Mouse (Mus musculus) liver, embryonic 11.5 days (tissue): ENCODE measurements around the gene Adamts16. TPM values are rescaled to one million over a fixed set of nuclear protein-coding genes. Genes with fewer than 3 reads are reported as not detected.

Experiments
- ATAC-seq: fragments of 200-750 bp; cut with Nextera tagmentation; replicated peaks from 2 replicates; pipeline ENCODE4 v1.8.0; 2017; ENCODE audit warnings: moderate number of reproducible peaks, mild to moderate bottlenecking, moderate TSS enrichment, moderate library complexity; ENCODE audit not compliant: low FRiP score
- DNase-seq: peaks from one replicate; pipeline ENCODE4 v3.0.0-alpha.2; 2017; ENCODE audit warnings: low spot score
- H3K27ac ChIP-seq: fragments of 300-500 bp; sonication (generic); 2 replicates; pipeline ENCODE4 v1.5.1; 2014; ENCODE audit warnings: mild to moderate bottlenecking, low read depth, low read length, control low read depth
- H3K27me3 ChIP-seq: fragments of 300-500 bp; sonication (generic); replicated peaks from 2 replicates; pipeline ENCODE4 v1.6.1; 2014; ENCODE audit warnings: low read length, mixed read lengths; ENCODE audit not compliant: control insufficient read depth, insufficient read depth
- H3K36me3 ChIP-seq: fragments of 300-500 bp; sonication (generic); 2 replicates; pipeline ENCODE4 v1.6.1; 2014; ENCODE audit warnings: mild to moderate bottlenecking, low read length, moderate library complexity, mixed read lengths; ENCODE audit not compliant: control insufficient read depth, insufficient read depth
- H3K4me1 ChIP-seq: fragments of 300-500 bp; sonication (generic); replicated peaks from 2 replicates; pipeline ENCODE4 v1.6.1; 2014; ENCODE audit warnings: low read length, mixed read lengths; ENCODE audit not compliant: control insufficient read depth, insufficient read depth
- H3K4me2 ChIP-seq: fragments of 300-500 bp; sonication (generic); 2 replicates; pipeline ENCODE4 v1.6.1; 2014; ENCODE audit warnings: mild to moderate bottlenecking, control low read depth, moderate library complexity
- H3K4me3 ChIP-seq: fragments of 300-500 bp; sonication (generic); 2 replicates; pipeline ENCODE4 v1.5.1; 2014; ENCODE audit warnings: low read depth, low read length, control low read depth
- H3K9ac ChIP-seq: fragments of 300-500 bp; sonication (generic); 2 replicates; pipeline ENCODE4 v1.6.1; 2014; ENCODE audit warnings: low read depth, low read length, control low read depth
- H3K9me3 ChIP-seq: fragments of 300-500 bp; sonication (generic); 2 replicates; pipeline ENCODE4 v1.6.1; 2016; ENCODE audit warnings: low read length, inconsistent platforms, mixed read lengths; ENCODE audit not compliant: control insufficient read depth
- WGBS: fragments of 180-500 bp; shearing (Covaris S2); extraction: QIAGEN DNeasy Blood & Tissue Kit; methylation state at CpG from one replicate; pipeline ENCODE4 v1.1.7; 2014; 5-methylcytosine and 5-hydroxymethylcytosine counted together
- polyA plus RNA-seq: library from polyadenylated mRNA; unstranded; fragments of >200 nt; fragmentation: Nextera tagmentation; extraction: Ambion mirVana; gene quantifications from 2 replicates; pipeline ENCODE4 v1.2.1, GENCODE M21; 2014

Adamts16 gene
- polyA plus RNA-seq, 1 experiment from 2014 or later: 0.19 TPM

- Histone ChIP-seq H3K9ac (no peak overlapping the region), H3K27ac (no peak overlapping the region), H3K27me3 (no peaks in the 10 kb centered on the region), H3K36me3 (no peaks in the 10 kb centered on the region), H3K4me3 (no peak overlapping the region), H3K9me3 (no peaks in the 10 kb centered on the region), H3K4me1 (no peaks in the 10 kb centered on the region), H3K4me2 (no peak overlapping the region)
- 85% methylated on average over 6 of the region's 6 CpGs for WGBS
- ATAC-seq: no peak
- no peak for DNase-seq
These were observed 76.9 kb downstream of the Adamts16 start for GRCm38 (mm10) chr13:70764682-70765081.

GRCm38 (mm10) chr13:70762586-70762985 is 79.0 kb downstream of the Adamts16 start:
- Histone ChIP-seq H3K4me1 (no peaks in the 10 kb centered on the region), H3K9me3 (no peaks in the 10 kb centered on the region), H3K4me3 (no peak overlapping the region), H3K27ac (no peak overlapping the region), H3K9ac (no peak overlapping the region), H3K27me3 (no peaks in the 10 kb centered on the region), H3K36me3 (no peaks in the 10 kb centered on the region), H3K4me2 (no peak overlapping the region)
- no peak for ATAC-seq
- 85% methylated on average over 2 of the region's 2 CpGs for WGBS
- no peak for DNase-seq

- Histone ChIP-seq H3K4me2 (no peak overlapping the region), H3K36me3 (no peaks in the 10 kb centered on the region), H3K9ac (no peak overlapping the region), H3K4me3 (no peak overlapping the region), H3K9me3 (no peaks in the 10 kb centered on the region), H3K27me3 (no peaks in the 10 kb centered on the region), H3K4me1 (no peaks in the 10 kb centered on the region), H3K27ac (no peak overlapping the region)
- WGBS: 68% methylated on average over 2 of the region's 2 CpGs
- DNase-seq (no peak), ATAC-seq (no peak)
These were observed 80.3 kb downstream of the Adamts16 start for GRCm38 (mm10) chr13:70761312-70761711.

GRCm38 (mm10) chr13:70760186-70760585 is 81.4 kb downstream of the Adamts16 start:
- ATAC-seq (no peak), DNase-seq (no peak)
- H3K27ac ChIP-seq: no peak overlapping the region
- no peak overlapping the region for H3K9ac ChIP-seq
- no peaks in the 10 kb centered on the region for H3K9me3 ChIP-seq
- H3K4me2 ChIP-seq: no peak overlapping the region
- H3K4me1 ChIP-seq: no peaks in the 10 kb centered on the region
- no peaks in the 10 kb centered on the region for H3K27me3 ChIP-seq
- no peak overlapping the region for H3K4me3 ChIP-seq
- 97% methylated on average over 9 of the region's 9 CpGs for WGBS
- H3K36me3 ChIP-seq: no peaks in the 10 kb centered on the region

GRCm38 (mm10) chr13:70746294-70747008 is 95.2 kb downstream of the Adamts16 start:
- Histone ChIP-seq H3K27me3 (no peaks in the 10 kb centered on the region), H3K36me3 (no peaks in the 10 kb centered on the region), H3K9ac (no peak overlapping the region), H3K4me3 (no peak overlapping the region), H3K4me2 (no peak overlapping the region), H3K4me1 (no peaks in the 10 kb centered on the region), H3K27ac (no peak overlapping the region), H3K9me3 (no peaks in the 10 kb centered on the region)
- ATAC-seq (no peak), DNase-seq (no peak)
- WGBS: 66% methylated on average over 14 of the region's 14 CpGs

GRCm38 (mm10) chr13:70744416-70745038 is 97.1 kb downstream of the Adamts16 start:
- no peak for DNase-seq
- H3K27ac ChIP-seq: no peak overlapping the region
- 79% methylated on average over 5 of the region's 5 CpGs for WGBS
- no peaks in the 10 kb centered on the region for H3K36me3 ChIP-seq
- no peak for ATAC-seq
- no peaks in the 10 kb centered on the region for H3K4me1 ChIP-seq
- H3K9ac ChIP-seq: no peak overlapping the region
- H3K27me3 ChIP-seq: no peaks in the 10 kb centered on the region
- no peak overlapping the region for H3K4me3 ChIP-seq
- no peak overlapping the region for H3K4me2 ChIP-seq
- H3K9me3 ChIP-seq: no peaks in the 10 kb centered on the region

GRCm38 (mm10) chr13:70742693-70743092 is 98.9 kb downstream of the Adamts16 start:
- Histone ChIP-seq H3K27ac (no peak overlapping the region), H3K27me3 (no peaks in the 10 kb centered on the region), H3K4me1 (no peaks in the 10 kb centered on the region), H3K4me3 (no peak overlapping the region), H3K9ac (no peak overlapping the region), H3K4me2 (no peak overlapping the region), H3K36me3 (no peaks in the 10 kb centered on the region), H3K9me3 (no peaks in the 10 kb centered on the region)
- no peak for DNase-seq
- no peak for ATAC-seq
- 77% methylated on average over 4 of the region's 4 CpGs for WGBS

- DNase-seq (no peak), ATAC-seq (no peak)
- H3K36me3 ChIP-seq: no peaks in the 10 kb centered on the region
- H3K27me3 ChIP-seq: no peaks in the 10 kb centered on the region
- WGBS: 53% methylated on average over 17 of the region's 17 CpGs
- H3K9me3 ChIP-seq: no peaks in the 10 kb centered on the region
- no peak overlapping the region for H3K9ac ChIP-seq
- no peak overlapping the region for H3K27ac ChIP-seq
- H3K4me2 ChIP-seq: no peak overlapping the region
- no peak overlapping the region for H3K4me3 ChIP-seq
- no peaks in the 10 kb centered on the region for H3K4me1 ChIP-seq
These were observed 101.0 kb downstream of the Adamts16 start for GRCm38 (mm10) chr13:70740281-70741240.
